Mouse (Mus musculus): ENCODE results near the gene Agl. TPM values are rescaled to one million over a fixed set of nuclear protein-coding genes. Genes with fewer than 3 reads are reported as not detected.

The Agl gene
- polyA plus RNA-seq, 1 experiment from 2014 or later = 10.2 TPM

DNA sequence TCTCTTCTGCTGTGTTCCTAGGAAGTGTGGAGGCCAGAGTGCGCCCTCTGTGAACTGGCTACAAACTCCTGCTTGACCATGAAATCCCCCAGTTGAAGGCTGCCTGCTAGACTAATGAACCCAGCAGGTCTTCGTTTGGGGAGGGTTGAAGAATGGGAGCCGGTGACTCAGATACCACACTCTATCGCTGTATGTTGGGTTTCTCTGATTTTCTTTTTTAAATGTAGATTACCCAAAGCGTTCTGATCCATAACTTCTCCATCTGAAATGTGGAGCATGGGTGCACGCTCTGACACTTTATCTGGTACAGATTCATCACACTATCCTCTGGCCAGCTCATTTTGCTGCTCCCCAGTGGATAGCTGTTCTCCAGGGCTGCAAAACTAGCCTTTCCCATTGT lies 1.3 kb upstream of the Agl start:
- Histone ChIP-seq H3K27ac (replicated peaks) (no peak overlapping the region), H3K36me3 (replicated peaks) (no peaks in the 10 kb centered on the region), H3K27me3 (replicated peaks; ENCODE audit: low read depth, poor library complexity, severe bottlenecking) (no peaks in the 10 kb centered on the region), H3K4me3 (no peak overlapping the region), H3K4me1 (peaks cover 14% of the 10 kb centered on the region), H3K9me3 (no peaks in the 10 kb centered on the region)
- no peak for DNase-seq (ENCODE audit: low spot score)
- WGBS = 93% methylated on average over 6 of the region's 6 CpGs

DNA sequence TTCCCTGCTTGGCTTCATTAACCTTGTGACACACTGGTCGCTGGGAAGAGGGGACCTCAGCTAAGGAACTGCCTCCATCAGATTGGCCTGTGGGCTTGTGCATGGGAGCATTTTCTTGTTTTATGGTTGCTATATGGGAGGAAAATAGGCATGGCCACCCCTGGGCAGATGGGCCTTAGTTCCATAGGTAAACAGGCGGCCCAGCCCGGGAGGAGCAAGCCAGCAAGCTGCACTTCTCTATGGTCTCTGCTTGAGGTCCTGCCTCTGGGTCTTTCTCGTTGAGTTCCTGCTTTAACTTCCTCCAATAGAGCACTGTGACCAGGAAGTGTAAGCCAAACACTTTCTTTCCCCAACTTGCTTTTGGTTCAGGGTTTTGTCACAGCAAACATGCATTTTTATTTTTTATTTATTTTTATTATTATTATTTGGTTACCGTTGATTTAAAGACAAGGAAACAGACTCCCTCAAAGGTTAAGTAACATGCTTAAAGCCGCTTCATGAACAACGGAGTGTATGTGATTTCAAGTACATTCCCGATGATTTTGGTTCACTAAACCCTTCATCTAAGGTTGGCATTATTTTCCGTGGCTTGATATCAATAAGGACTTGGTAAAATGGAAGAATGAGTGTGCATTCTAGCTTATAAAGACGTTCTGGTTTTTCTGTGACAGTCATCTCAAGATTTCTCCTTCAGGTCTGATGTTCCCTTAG lies 696 bp upstream of the Agl start:
- Histone ChIP-seq H3K4me3 (peak overlapping the region; percentile 70), H3K9me3 (no peaks in the 10 kb centered on the region), H3K27ac (replicated peaks) (peak overlapping the region; percentile 86), H3K4me1 (peaks cover 14% of the 10 kb centered on the region), H3K36me3 (replicated peaks) (no peaks in the 10 kb centered on the region), H3K27me3 (replicated peaks; ENCODE audit: low read depth, poor library complexity, severe bottlenecking) (no peaks in the 10 kb centered on the region)
- DNase-seq (ENCODE audit: low spot score) = no peak
- WGBS = 63% methylated on average over 10 of the region's 10 CpGs

DNA sequence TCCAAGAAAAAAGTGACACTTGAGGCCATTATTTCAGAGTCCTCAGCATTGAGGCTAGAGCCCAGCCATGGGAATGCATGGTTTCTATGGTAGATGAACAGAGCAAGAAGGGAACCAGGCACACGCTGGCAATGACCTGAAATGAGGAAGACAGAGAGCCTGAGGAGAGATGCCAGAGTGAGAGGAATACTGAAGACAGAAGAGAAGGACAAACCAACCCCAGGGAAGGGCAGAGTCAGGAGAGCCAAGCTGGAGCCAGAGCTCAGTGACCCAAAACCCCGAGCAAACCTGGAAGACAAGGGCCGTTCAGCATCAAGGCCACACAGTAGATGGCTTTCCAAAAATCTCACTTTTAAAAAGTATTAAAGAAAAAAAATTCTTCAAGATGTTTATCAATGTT lies 2.1 kb downstream of the Agl start:
- Histone ChIP-seq H3K27ac (replicated peaks) (no peak overlapping the region), H3K4me3 (no peak overlapping the region), H3K9me3 (no peaks in the 10 kb centered on the region), H3K27me3 (replicated peaks; ENCODE audit: low read depth, poor library complexity, severe bottlenecking) (no peaks in the 10 kb centered on the region), H3K4me1 (peaks cover 23% of the 10 kb centered on the region), H3K36me3 (replicated peaks) (no peaks in the 10 kb centered on the region; the same call in 1 of the 2 replicates)
- WGBS = 89% methylated on average over 3 of the region's 3 CpGs
- no peak for DNase-seq (ENCODE audit: low spot score)

GRCm38 (mm10) chr3:116804746-116805285 lies 3.1 kb downstream of the Agl start:
- no peaks in the 10 kb centered on the region; the same call in 1 of the 2 replicates for H3K36me3 ChIP-seq (replicated peaks)
- 0 out of 2 replicates have a peak overlapping the region, but pooled peaks have one; percentile 19 for H3K27ac ChIP-seq (replicated peaks)
- peak; percentile 12 for DNase-seq (ENCODE audit: low spot score)
- H3K9me3 ChIP-seq = no peaks in the 10 kb centered on the region
- no peaks in the 10 kb centered on the region for H3K27me3 ChIP-seq (replicated peaks; ENCODE audit: low read depth, poor library complexity, severe bottlenecking)
- peaks cover 23% of the 10 kb centered on the region for H3K4me1 ChIP-seq
- no peak overlapping the region; the same call in 1 of the 2 replicates for H3K4me3 ChIP-seq
- 48% methylated on average over 6 of the region's 6 CpGs for WGBS

DNA sequence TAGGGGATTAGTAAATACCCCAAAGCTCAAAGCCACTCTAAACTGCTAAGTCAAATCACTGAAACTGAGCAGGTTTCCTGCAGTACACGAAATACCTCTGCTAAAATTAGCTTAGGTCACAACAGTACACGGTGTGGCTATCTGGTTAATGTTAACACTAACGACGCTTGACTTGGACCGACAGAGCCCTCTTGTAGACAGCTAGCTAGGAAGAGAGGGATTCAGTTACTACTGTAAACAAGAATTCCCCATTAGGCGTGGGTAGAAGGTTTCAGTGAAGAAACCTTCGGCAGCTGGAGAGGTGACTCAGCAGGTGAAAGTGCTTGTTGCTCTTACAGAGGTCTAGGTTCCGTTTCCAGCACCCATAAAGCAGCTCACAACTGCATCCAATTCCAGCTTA lies 6.2 kb downstream of the Agl start:
- peaks cover 6% of the 10 kb centered on the region for H3K36me3 ChIP-seq (replicated peaks)
- no peaks in the 10 kb centered on the region for H3K27me3 ChIP-seq (replicated peaks; ENCODE audit: low read depth, poor library complexity, severe bottlenecking)
- peak; percentile 44 for DNase-seq (ENCODE audit: low spot score)
- WGBS = 57% methylated on average over 8 of the region's 8 CpGs
- peaks cover 19% of the 10 kb centered on the region for H3K4me1 ChIP-seq
- H3K27ac ChIP-seq (replicated peaks) = no peak overlapping the region
- no peak overlapping the region for H3K4me3 ChIP-seq
- H3K9me3 ChIP-seq = no peaks in the 10 kb centered on the region

- DNase-seq (ENCODE audit: low spot score) = no peak
- Histone ChIP-seq H3K36me3 (replicated peaks) (peaks cover 13% of the 10 kb centered on the region), H3K4me3 (no peak overlapping the region), H3K9me3 (no peaks in the 10 kb centered on the region), H3K27ac (replicated peaks) (no peak overlapping the region), H3K4me1 (peaks cover 9% of the 10 kb centered on the region), H3K27me3 (replicated peaks; ENCODE audit: low read depth, poor library complexity, severe bottlenecking) (no peaks in the 10 kb centered on the region)
- 70% methylated on average over 4 of the region's 4 CpGs for WGBS
These were observed 9.0 kb downstream of the Agl start for GRCm38 (mm10) chr3:116798821-116799510.

- H3K4me1 ChIP-seq = no peaks in the 10 kb centered on the region
- H3K27me3 ChIP-seq (replicated peaks; ENCODE audit: low read depth, poor library complexity, severe bottlenecking) = no peaks in the 10 kb centered on the region
- H3K36me3 ChIP-seq (replicated peaks) = peaks cover 57% of the 10 kb centered on the region
- WGBS = 89% methylated on average over 5 of the region's 5 CpGs
- no peak for DNase-seq (ENCODE audit: low spot score)
- H3K9me3 ChIP-seq = no peaks in the 10 kb centered on the region
- no peak overlapping the region for H3K4me3 ChIP-seq
- no peak overlapping the region for H3K27ac ChIP-seq (replicated peaks)
These were observed 19.1 kb downstream of the Agl start for GRCm38 (mm10) chr3:116788851-116789250.

DNA sequence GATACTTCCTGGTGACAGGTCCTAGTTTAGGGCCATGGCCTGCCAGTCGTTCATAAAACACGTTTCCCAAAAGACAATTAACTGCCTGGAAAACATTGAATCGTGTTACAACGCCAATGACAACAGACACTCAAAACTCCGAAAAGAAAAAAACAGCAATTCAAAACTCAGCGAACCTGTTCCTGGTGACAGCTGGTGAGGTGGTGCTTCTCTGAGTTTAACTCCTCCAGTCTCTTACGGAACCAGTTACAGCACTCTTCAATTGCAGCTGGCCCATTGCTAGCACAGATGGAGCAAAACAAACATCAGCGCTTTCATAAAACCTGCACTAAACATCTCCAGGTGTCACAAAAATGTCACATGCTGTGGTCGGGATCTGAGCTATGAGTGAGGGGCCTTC lies 21.4 kb downstream of the Agl start:
- WGBS = 82% methylated on average over 9 of the region's 9 CpGs
- Histone ChIP-seq H3K27ac (replicated peaks) (no peak overlapping the region), H3K4me1 (no peaks in the 10 kb centered on the region), H3K4me3 (no peak overlapping the region), H3K9me3 (no peaks in the 10 kb centered on the region), H3K27me3 (replicated peaks; ENCODE audit: low read depth, poor library complexity, severe bottlenecking) (no peaks in the 10 kb centered on the region), H3K36me3 (replicated peaks) (peaks cover 59% of the 10 kb centered on the region)
- DNase-seq (ENCODE audit: low spot score) = no peak

- H3K27me3 ChIP-seq (replicated peaks; ENCODE audit: low read depth, poor library complexity, severe bottlenecking) = no peaks in the 10 kb centered on the region
These were observed 22.1 kb downstream of the Agl start for GRCm38 (mm10) chr3:116785820-116786219.

DNA sequence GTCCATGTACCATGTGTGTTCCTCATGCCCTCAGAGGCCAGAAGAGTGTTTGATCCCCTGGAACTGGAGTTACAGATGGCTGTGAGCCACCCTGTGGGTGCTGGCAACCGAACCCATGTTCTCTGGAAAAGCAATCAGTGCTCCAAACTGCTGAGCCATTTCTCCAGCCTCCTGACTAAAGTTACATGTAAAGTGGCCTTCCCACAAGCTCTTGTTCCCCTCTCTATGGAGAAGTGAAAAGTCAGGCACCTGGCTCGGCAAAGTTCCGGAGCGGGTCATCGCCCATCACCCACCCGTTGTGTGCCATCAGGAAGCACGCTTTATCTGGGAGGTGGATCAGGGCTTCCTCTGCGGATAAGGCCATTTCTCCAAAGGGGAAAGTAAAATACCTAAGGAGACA lies 23.2 kb downstream of the Agl start:
- Histone ChIP-seq H3K4me3 (no peak overlapping the region), H3K36me3 (replicated peaks) (peaks cover 58% of the 10 kb centered on the region), H3K9me3 (no peaks in the 10 kb centered on the region), H3K27ac (replicated peaks) (no peak overlapping the region), H3K27me3 (replicated peaks; ENCODE audit: low read depth, poor library complexity, severe bottlenecking) (no peaks in the 10 kb centered on the region), H3K4me1 (no peaks in the 10 kb centered on the region)
- no peak for DNase-seq (ENCODE audit: low spot score)
- 94% methylated on average over 8 of the region's 8 CpGs for WGBS

More at GRCm38 (mm10) chr3:116785820-116786219, 22.1 kb downstream of the Agl start:
- no peak for DNase-seq (ENCODE audit: low spot score)
- Histone ChIP-seq H3K9me3 (no peaks in the 10 kb centered on the region), H3K36me3 (replicated peaks) (peaks cover 59% of the 10 kb centered on the region), H3K4me1 (no peaks in the 10 kb centered on the region), H3K4me3 (no peak overlapping the region), H3K27ac (replicated peaks) (no peak overlapping the region)
- WGBS = 93% methylated on average over 8 of the region's 8 CpGs

- Histone ChIP-seq H3K4me1 (no peaks in the 10 kb centered on the region), H3K27me3 (replicated peaks; ENCODE audit: low read depth, poor library complexity, severe bottlenecking) (no peaks in the 10 kb centered on the region), H3K9me3 (no peaks in the 10 kb centered on the region), H3K36me3 (replicated peaks) (peaks cover 56% of the 10 kb centered on the region), H3K27ac (replicated peaks) (no peak overlapping the region), H3K4me3 (no peak overlapping the region)
- WGBS = 91% methylated on average over 12 of the region's 12 CpGs
- DNase-seq (ENCODE audit: low spot score) = no peak
These were observed 23.7 kb downstream of the Agl start for GRCm38 (mm10) chr3:116784290-116784689.

DNA sequence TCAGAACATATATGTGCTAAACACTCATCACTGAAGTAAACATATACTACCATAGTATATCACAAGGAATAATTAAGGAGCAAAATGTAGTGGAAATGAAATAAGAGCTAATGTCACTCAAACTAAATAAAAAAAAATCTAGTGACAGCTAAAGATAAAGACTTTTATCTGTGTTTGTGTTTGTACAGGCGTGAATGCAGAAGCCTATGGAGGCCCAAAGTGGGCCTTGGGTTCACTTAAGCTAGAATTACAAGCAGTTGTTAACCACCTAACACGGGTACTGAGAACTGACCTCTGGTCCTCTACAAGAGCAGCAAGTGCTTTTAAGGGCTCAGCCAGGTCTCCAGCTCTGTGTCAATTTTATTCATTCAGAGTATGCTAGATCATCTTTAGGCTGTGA lies 31.0 kb downstream of the Agl start:
- Histone ChIP-seq H3K27me3 (replicated peaks; ENCODE audit: low read depth, poor library complexity, severe bottlenecking) (no peaks in the 10 kb centered on the region), H3K9me3 (no peaks in the 10 kb centered on the region), H3K27ac (replicated peaks) (no peak overlapping the region), H3K4me1 (no peaks in the 10 kb centered on the region), H3K4me3 (no peak overlapping the region), H3K36me3 (replicated peaks) (peaks cover 74% of the 10 kb centered on the region)
- WGBS = 87% methylated on average over 2 of the region's 2 CpGs
- no peak for DNase-seq (ENCODE audit: low spot score)

DNA sequence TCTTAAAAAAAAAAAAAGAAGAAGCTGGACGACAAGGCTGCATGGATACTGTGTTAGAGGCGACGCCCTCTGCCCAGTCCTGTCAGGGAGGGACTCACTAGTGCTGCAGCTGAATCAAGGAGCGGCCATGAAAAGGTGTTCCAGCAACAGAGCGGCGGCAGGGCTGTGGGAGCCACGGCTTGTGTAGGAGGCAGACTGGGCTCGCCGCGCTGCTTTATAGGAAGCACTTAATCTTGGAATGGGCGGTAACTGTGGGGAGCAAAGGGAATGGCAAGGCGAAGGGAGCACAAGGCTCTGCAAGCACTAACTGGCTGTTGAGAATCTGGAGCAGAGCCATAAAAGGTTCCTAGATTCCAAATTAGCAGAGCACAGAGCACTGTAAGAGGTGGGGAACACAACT lies 34.1 kb downstream of the Agl start:
- WGBS = 87% methylated on average over 12 of the region's 12 CpGs
- Histone ChIP-seq H3K4me3 (no peak overlapping the region), H3K4me1 (no peaks in the 10 kb centered on the region), H3K9me3 (no peaks in the 10 kb centered on the region), H3K27ac (replicated peaks) (no peak overlapping the region), H3K27me3 (replicated peaks; ENCODE audit: low read depth, poor library complexity, severe bottlenecking) (no peaks in the 10 kb centered on the region), H3K36me3 (replicated peaks) (peaks cover 67% of the 10 kb centered on the region)
- no peak for DNase-seq (ENCODE audit: low spot score)
